Mouse (Mus musculus) left cerebral cortex, adult 2 months (tissue): ENCODE measurements at regions not wholly inside any gene's neighbourhood (a gene's known extent, or its start where the extent isn't known, plus 50 kb on each side); places are given as distances from the start of the nearest gene placed in this dataset.
A peak's percentile ranks its signal among the peaks of the same experiment; 100 is the strongest.

Experiments used
- DNase-seq, 2 experiments: peaks; one replicate each; pipeline ENCODE4 v3.0.0; 2021 to 2022; ENCODE audit warnings: low spot score in 2 of 2, mixed read lengths in 1 of 2; ENCODE audit errors: extremely low spot score in 1 of 2
- H3K27ac ChIP-seq: fragments of 200-600 bp; 2 replicates; pipeline ENCODE4 v1.8.1; 2022
- H3K4me3 ChIP-seq: fragments of 200-600 bp; 2 replicates; pipeline ENCODE4 v1.8.1; 2022
- CTCF ChIP-seq: fragments of 200-600 bp; IDR thresholded peaks from 2 replicates; pipeline ENCODE4 v1.8.1; 2022; ENCODE audit warnings: antibody characterized with exemption, mild to moderate bottlenecking, moderate library complexity
- intact Hi-C: fragments of 180-260 bp; cut with DNase I; formaldehyde crosslinking; loops from one replicate; pipeline ENCODE4 v1.15.1; 2025

DNA sequence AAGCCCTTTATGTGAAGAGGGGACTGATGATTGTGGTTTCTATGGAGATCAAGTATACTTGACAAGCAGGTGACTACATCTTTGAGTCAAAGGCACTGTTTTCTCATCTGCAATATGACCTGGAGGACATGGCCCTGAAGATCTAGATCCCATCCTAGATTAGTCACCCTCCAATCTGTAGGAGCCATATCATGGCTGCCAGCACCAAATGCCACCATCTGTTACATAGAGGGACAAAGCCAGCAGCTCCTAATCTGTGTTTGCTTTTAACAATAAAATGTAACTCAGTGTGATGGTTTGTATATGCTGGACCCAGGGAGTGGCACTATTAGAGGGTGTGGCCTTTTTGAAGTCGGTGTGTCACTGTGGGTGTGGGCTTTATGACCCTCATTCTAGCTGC, 156.1 kb downstream of the Usp46 start:
- no peak overlapping the region for H3K27ac ChIP-seq
- TF ChIP-seq CTCF, result no peak
- intact Hi-C loops, result no loop called here
- no peak overlapping the region for H3K4me3 ChIP-seq
- DNase-seq, result no peak

- intact Hi-C loops, result no loop called here
- Histone ChIP-seq H3K27ac (no peak overlapping the region), H3K4me3 (no peak overlapping the region)
- DNase-seq, result no peak
- no peak for TF ChIP-seq CTCF
These were observed 155.1 kb downstream of the Usp46 start for GRCm38 (mm10) chr5:73913116-73913515.

- intact Hi-C loops, result no loop called here
- no peak overlapping the region for H3K27ac ChIP-seq
- TF ChIP-seq CTCF, result no peak
- no peak for DNase-seq
- H3K4me3 ChIP-seq, result no peak overlapping the region
These were observed 150.2 kb downstream of the Usp46 start for GRCm38 (mm10) chr5:73918011-73918410.

DNA sequence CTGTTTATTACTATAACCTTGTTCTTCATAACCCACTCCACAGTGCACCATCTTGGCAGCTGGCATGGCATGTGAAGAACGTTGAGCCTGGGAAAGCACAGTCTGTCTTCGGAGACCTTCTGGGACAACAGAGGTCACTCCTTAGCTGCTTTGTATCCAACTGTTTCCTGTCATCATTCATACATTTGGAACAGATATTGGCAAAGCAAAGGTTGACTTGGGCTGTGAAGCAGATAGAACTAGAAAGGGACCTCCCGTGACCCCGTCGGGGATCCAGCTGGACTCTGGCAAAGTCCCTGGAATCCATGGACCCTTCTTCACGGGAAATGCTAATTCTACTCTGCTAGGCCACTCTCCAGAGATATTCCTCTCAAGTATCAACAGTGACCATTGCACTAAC, 148.3 kb downstream of the Usp46 start:
- TF ChIP-seq CTCF, result no peak
- Histone ChIP-seq H3K27ac (no peak overlapping the region), H3K4me3 (no peak overlapping the region)
- intact Hi-C loops, result no loop called here
- DNase-seq, result no peak

GRCm38 (mm10) chr5:73927534-73927933, 140.7 kb downstream of the Usp46 start:
- no peak overlapping the region for H3K4me3 ChIP-seq
- intact Hi-C loops, result no loop called here
- DNase-seq, result no peak
- TF ChIP-seq CTCF, result no peak
- no peak overlapping the region for H3K27ac ChIP-seq

GRCm38 (mm10) chr5:73928691-73929090, 139.5 kb downstream of the Usp46 start:
- intact Hi-C loops, result no loop called here
- H3K27ac ChIP-seq, result no peak overlapping the region
- DNase-seq, result no peak
- H3K4me3 ChIP-seq, result no peak overlapping the region
- TF ChIP-seq CTCF, result no peak

- H3K4me3 ChIP-seq, result no peak overlapping the region
- H3K27ac ChIP-seq, result peak overlapping the region; percentile 78; the same call in 1 of the 2 replicates
- TF ChIP-seq CTCF, result no peak
- DNase-seq, result peak; percentile 38 to 44
- intact Hi-C loops, result no loop called here
These were observed 138.0 kb downstream of the Usp46 start for GRCm38 (mm10) chr5:73930205-73930604.

DNA sequence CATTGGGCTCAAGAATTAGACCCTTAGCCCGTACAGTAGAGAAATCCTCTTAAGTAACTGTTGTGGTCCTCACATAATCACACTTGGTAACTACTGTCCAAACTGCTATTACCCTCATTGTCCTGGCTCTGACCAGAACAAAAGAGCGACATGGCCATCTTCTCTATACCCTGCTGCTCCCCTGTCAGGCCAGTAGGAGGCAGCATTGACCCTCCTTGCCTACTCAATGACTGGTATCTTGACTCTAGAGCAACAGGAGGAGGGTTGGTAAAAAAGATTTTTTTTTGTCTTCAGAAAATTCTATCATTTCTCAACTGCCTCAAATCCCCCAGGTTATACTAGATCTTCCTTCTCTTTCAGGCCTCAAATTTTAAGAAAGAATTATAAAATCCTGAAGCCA, 130.4 kb downstream of the Usp46 start:
- Histone ChIP-seq H3K27ac (no peak overlapping the region), H3K4me3 (no peak overlapping the region)
- no peak for DNase-seq
- intact Hi-C loops, result loop anchor here (2.0 kb wide), 1 partner anchor 345 kb away; no protein-coding TSS in a partner anchor
- peak; percentile 67 for TF ChIP-seq CTCF

GRCm38 (mm10) chr5:73938450-73938849, 129.8 kb downstream of the Usp46 start:
- H3K4me3 ChIP-seq, result no peak overlapping the region
- intact Hi-C loops, result loop anchor here (2.0 kb wide), 1 partner anchor 344 kb away; no protein-coding TSS in a partner anchor
- DNase-seq, result no peak
- TF ChIP-seq CTCF, result peak; percentile 27
- H3K27ac ChIP-seq, result no peak overlapping the region

- TF ChIP-seq CTCF, result no peak
- no peak for DNase-seq
- H3K4me3 ChIP-seq, result no peak overlapping the region
- H3K27ac ChIP-seq, result no peak overlapping the region
- intact Hi-C loops, result no loop called here
These were observed 125.3 kb downstream of the Usp46 start for GRCm38 (mm10) chr5:73942950-73943349.

- no peak overlapping the region for H3K4me3 ChIP-seq
- H3K27ac ChIP-seq, result no peak overlapping the region
- intact Hi-C loops, result no loop called here
- DNase-seq, result no peak
- TF ChIP-seq CTCF, result no peak
These were observed 122.6 kb downstream of the Usp46 start for GRCm38 (mm10) chr5:73945671-73946070.

DNA sequence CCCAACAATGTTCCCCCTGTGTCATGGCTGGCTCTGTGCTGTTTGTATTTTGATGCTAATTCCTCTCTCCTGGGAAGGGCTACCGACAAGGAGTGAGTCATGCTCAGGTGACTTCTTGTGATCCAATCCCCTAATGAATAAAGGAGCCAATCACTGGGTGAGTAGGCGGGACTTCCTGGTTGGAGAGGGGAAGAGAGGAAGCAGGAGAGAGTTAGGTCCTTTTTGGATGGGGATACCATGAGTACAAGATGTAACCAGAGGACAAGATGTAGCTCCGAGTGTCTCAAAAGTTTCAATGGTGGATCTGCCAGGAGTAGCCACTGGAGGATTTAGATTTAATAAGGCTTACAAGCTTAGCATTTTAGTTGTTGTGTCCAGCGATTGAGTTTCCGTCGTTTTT, 122.1 kb downstream of the Usp46 start:
- TF ChIP-seq CTCF, result no peak
- DNase-seq, result no peak
- H3K27ac ChIP-seq, result no peak overlapping the region
- H3K4me3 ChIP-seq, result no peak overlapping the region
- intact Hi-C loops, result no loop called here

GRCm38 (mm10) chr5:73948031-73948899, 120.0 kb downstream of the Usp46 start:
- no peak for DNase-seq
- TF ChIP-seq CTCF, result no peak

More at GRCm38 (mm10) chr5:73948031-73948899, 120.0 kb downstream of the Usp46 start:
- intact Hi-C loops, result no loop called here
- no peak overlapping the region for H3K27ac ChIP-seq
- no peak overlapping the region for H3K4me3 ChIP-seq
